Comparison of ENCODE assay signal across 17 mouse cellular contexts in the genomic region with DNA sequence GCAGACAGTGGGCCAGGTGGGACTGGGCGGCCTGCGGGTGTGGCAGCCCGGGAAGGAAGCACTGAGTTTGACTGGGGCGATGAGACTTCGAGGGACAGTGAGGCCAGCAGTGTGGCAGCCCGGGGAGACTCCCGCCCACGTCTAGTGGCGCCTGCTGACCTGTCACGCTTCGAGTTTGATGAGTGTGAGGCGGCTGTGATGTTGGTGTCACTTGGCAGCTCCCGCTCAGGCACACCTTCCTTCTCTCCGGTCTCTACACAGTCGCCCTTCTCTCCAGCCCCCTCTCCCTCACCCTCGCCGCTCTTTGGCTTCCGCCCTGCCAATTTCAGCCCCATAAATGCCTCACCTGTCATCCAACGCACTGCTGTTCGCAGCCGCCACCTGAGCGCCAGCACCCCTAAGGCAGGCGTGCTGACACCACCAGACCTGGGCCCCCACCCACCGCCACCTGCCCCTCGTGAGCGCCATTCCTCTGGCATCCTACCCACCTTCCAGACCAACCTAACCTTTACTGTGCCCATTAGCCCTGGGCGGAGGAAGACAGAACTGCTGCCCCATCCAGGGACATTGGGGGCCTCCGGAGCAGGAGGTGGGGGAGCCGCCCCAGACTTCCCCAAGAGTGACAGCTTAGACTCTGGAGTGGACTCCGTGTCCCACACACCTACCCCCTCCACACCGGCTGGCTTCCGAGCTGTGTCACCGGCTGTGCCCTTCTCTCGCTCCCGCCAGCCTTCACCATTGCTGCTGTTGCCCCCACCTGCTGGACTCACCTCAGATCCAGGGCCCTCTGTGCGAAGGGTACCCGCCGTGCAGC. TPM values are rescaled to one million over a fixed set of nuclear protein-coding genes. Genes with fewer than 3 reads are reported as not detected.
DNase-seq lines count a peak whose midpoint lies in the region; ATAC-seq and TF ChIP-seq lines count a peak whose summit lies in the region.
"Had no signal": no experiment of that assay in that cellular context is flagged by ENCODE, and none has a peak within 500 bp of the region (broad histone marks: within the 10 kb centered on the region; RNA-seq: fewer than 3 reads in every experiment).

No protein-coding gene starts in this region.

- H3K36me3 ChIP-seq in erythroblast, embryonic 14.5 days (ENCODE audit: control insufficient read depth) = peaks cover 77% of the 10 kb centered on the region
- H3K36me3 ChIP-seq in megakaryocyte, embryonic 14.5 days (replicated peaks; ENCODE audit: low read length) = peaks cover 73% of the 10 kb centered on the region
- H3K36me3 ChIP-seq in ES-E14 (ENCODE audit: control insufficient read depth, insufficient read depth, low read length, poor library complexity, severe bottlenecking) = no peaks in the 10 kb centered on the region
- peaks cover 32% of the 10 kb centered on the region for H3K36me3 ChIP-seq in liver, embryonic 12.5 days

- in situ Hi-C loops in ES-E14 (cut with MboI; ENCODE audit: low sequenced_read_pairs in 2 of 2, unreplicated experiment in 2 of 2) = no loop called here

- 87% methylated on average over 38 of the region's 38 CpGs for WGBS in liver, embryonic 12.5 days (ENCODE audit: insufficient replicate concordance)

- H3K9me3 ChIP-seq in erythroblast, embryonic 14.5 days (ENCODE audit: control insufficient read depth, low read length) = no peaks in the 10 kb centered on the region
- H3K9me3 ChIP-seq in megakaryocyte, embryonic 14.5 days = no peaks in the 10 kb centered on the region
- H3K9me3 ChIP-seq in ES-E14 (ENCODE audit: control insufficient read depth, insufficient read depth, low read depth, low read length) = no peaks in the 10 kb centered on the region
- H3K9me3 ChIP-seq in liver, embryonic 12.5 days (replicated peaks) = no peaks in the 10 kb centered on the region
- H3K9me3 ChIP-seq: intestine, embryonic 15.5 days; limb, embryonic 13.5 days had no signal

- no peaks in the 10 kb centered on the region for H3K27me3 ChIP-seq in erythroblast, embryonic 14.5 days (ENCODE audit: control insufficient read depth)
- no peaks in the 10 kb centered on the region for H3K27me3 ChIP-seq in megakaryocyte, embryonic 14.5 days (replicated peaks)
- no peaks in the 10 kb centered on the region for H3K27me3 ChIP-seq in liver, embryonic 12.5 days (replicated peaks)
- H3K27me3 ChIP-seq: intestine, embryonic 15.5 days; limb, embryonic 13.5 days; Patski had no signal

- no peak for DNase-seq in ES-E14 (ENCODE audit: low read depth, low spot score)
- no peak for DNase-seq in left cerebral cortex, postnatal 25 days (ENCODE audit: low spot score in 2 of 2)
- DNase-seq: kidney, postnatal 14 days had no signal

- H3K9ac ChIP-seq in ES-E14 (ENCODE audit: insufficient read depth, low read depth, low read length, poor library complexity, severe bottlenecking) = peak overlapping the region; percentile 34; the same call in 1 of the 2 replicates
- peak overlapping the region; percentile 53 for H3K9ac ChIP-seq in liver, embryonic 12.5 days
- H3K9ac ChIP-seq: intestine, embryonic 15.5 days; limb, embryonic 13.5 days had no signal

- intact Hi-C loops in left cerebral cortex, postnatal 25 days (cut with DNase I) = no loop called here

- peaks cover 93% of the 10 kb centered on the region for H3K4me1 ChIP-seq in erythroblast, embryonic 14.5 days (ENCODE audit: control insufficient read depth)
- H3K4me1 ChIP-seq in megakaryocyte, embryonic 14.5 days = peaks cover 92% of the 10 kb centered on the region
- H3K4me1 ChIP-seq in ES-E14 (ENCODE audit: control insufficient read depth in 2 of 2, insufficient read depth in 2 of 2, low read length in 2 of 2, poor library complexity in 1 of 2) = peaks cover 9 to 58% of the 10 kb centered on the region in 2 experiments; a peak in 3 of 4 replicates
- peaks cover 91% of the 10 kb centered on the region for H3K4me1 ChIP-seq in liver, embryonic 12.5 days

- no peak for ATAC-seq in erythroblast, adult 5-6 weeks (replicated peaks; ENCODE audit: low FRiP score, poor library complexity, severe bottlenecking)
- no peak for ATAC-seq in megakaryocyte, adult 5-6 weeks (ENCODE audit: poor library complexity, severe bottlenecking)
- no peak for ATAC-seq in liver, embryonic 12.5 days
- ATAC-seq: intestine, embryonic 15.5 days; Patski had no signal

- H3K4me3 ChIP-seq in erythroblast, embryonic 14.5 days (replicated peaks) = peak overlapping the region; percentile 54
- peak overlapping the region; percentile 85 for H3K4me3 ChIP-seq in megakaryocyte, embryonic 14.5 days (replicated peaks)
- H3K4me3 ChIP-seq in ES-E14 (ENCODE audit: insufficient read depth in 1 of 2, low read depth in 1 of 2, low read length in 2 of 2, poor library complexity in 1 of 2, severe bottlenecking in 1 of 2) = peak overlapping the region; percentile 39 to 42; a peak in 3 of 4 replicates
- peak overlapping the region; percentile 29; the same call in 1 of the 2 replicates for H3K4me3 ChIP-seq in liver, embryonic 12.5 days
- H3K4me3 ChIP-seq: intestine, embryonic 15.5 days; limb, embryonic 13.5 days had no signal

- peak overlapping the region; percentile 66 for H3K4me2 ChIP-seq in liver, embryonic 12.5 days
- H3K4me2 ChIP-seq: intestine, embryonic 15.5 days; limb, embryonic 13.5 days had no signal

- no peak overlapping the region for H3K27ac ChIP-seq in ES-E14 (ENCODE audit: insufficient read depth, low read depth, low read length, poor library complexity, severe bottlenecking)
- peak overlapping the region; percentile 95 for H3K27ac ChIP-seq in liver, embryonic 12.5 days
- H3K27ac ChIP-seq: intestine, embryonic 15.5 days; limb, embryonic 13.5 days; macrophage had no signal

TF ChIP-seq in ES-E14, 5 proteins besides CTCF, POLR2A, EP300 and RAD21:
- TF ChIP-seq CHD2 (IDR thresholded peaks at IDR 0.05; ENCODE audit: low read depth, low read length) = no peak
- TF ChIP-seq ZNF384 (IDR thresholded peaks at IDR 0.05; ENCODE audit: low read depth, low read length) = no peak
- TF ChIP-seq HCFC1 (IDR thresholded peaks at IDR 0.05; ENCODE audit: borderline replicate concordance, insufficient read depth, low read length) = no peak
TF ChIP-seq in ES-E14: peak in this region for 0.

RNA-seq across cellular contexts. Expression of a gene that starts 5.1 kb away (rescaled TPM):
- 47.3 and 55.9 TPM in 2 replicates for polyA plus RNA-seq in erythroblast, embryonic 14.5 days (2012)
- 60.2 and 77.4 TPM in 2 replicates for total RNA-seq in erythroblast, adult 5-6 weeks (2015; ENCODE audit: low replicate concordance)
- total RNA-seq in erythroblast, adult 5-6 weeks (2017; ENCODE audit: low replicate concordance) = 15.3 and 26.6 TPM in 2 replicates
- polyA plus RNA-seq in megakaryocyte, embryonic 14.5 days (2012; ENCODE audit: insufficient read depth, low replicate concordance) = 290 and 655 TPM in 2 replicates
- total RNA-seq in megakaryocyte, adult 5-6 weeks (2015) = 166 and 174 TPM in 2 replicates
- 55.5 and 84.2 TPM in 2 replicates for total RNA-seq in megakaryocyte, adult 5-6 weeks (2017)
- 68.4 and 72.4 TPM in 2 replicates for total RNA-seq in ES-E14 (2012; rRNA removed)
- polyA plus RNA-seq in liver, embryonic 12.5 days (2016; fragmentation: Nextera tagmentation; extraction: Ambion mirVana) = 17.0 TPM in 2 replicates
- 100 to 1,000 TPM; 211 to 223 TPM for total RNA-seq in left cerebral cortex, postnatal 25 days (2021)

RNA-seq across cellular contexts. Expression of a gene that starts 22.1 kb away (rescaled TPM):
- polyA plus RNA-seq in erythroblast, embryonic 14.5 days (2012) = 3.2 and 3.6 TPM in 2 replicates
- total RNA-seq in erythroblast, adult 5-6 weeks (2015; ENCODE audit: low replicate concordance) = 3.3 and 3.6 TPM in 2 replicates
- 2.4 and 2.6 TPM in 2 replicates for total RNA-seq in erythroblast, adult 5-6 weeks (2017; ENCODE audit: low replicate concordance)
- 44.8 and 66.8 TPM in 2 replicates for polyA plus RNA-seq in megakaryocyte, embryonic 14.5 days (2012; ENCODE audit: insufficient read depth, low replicate concordance)
- 4.9 and 6.5 TPM in 2 replicates for total RNA-seq in megakaryocyte, adult 5-6 weeks (2015)
- total RNA-seq in megakaryocyte, adult 5-6 weeks (2017) = 2.6 and 5.3 TPM in 2 replicates
- total RNA-seq in ES-E14 (2012; rRNA removed) = 82.2 and 87.1 TPM in 2 replicates
- 6.5 and 7.5 TPM in 2 replicates for polyA plus RNA-seq in liver, embryonic 12.5 days (2016; fragmentation: Nextera tagmentation; extraction: Ambion mirVana)
- total RNA-seq in left cerebral cortex, postnatal 25 days (2021) = 10 to 100 TPM; 65.1 to 75.6 TPM

RNA-seq across cellular contexts. Expression of a gene that starts 25.1 kb away (rescaled TPM):
- polyA plus RNA-seq in erythroblast, embryonic 14.5 days (2012) = 1.2 TPM in 2 replicates
- 1.9 and 2.9 TPM in 2 replicates for total RNA-seq in erythroblast, adult 5-6 weeks (2015; ENCODE audit: low replicate concordance)
- 0.98 TPM in 1 of 2 replicates, not detected in the other for total RNA-seq in erythroblast, adult 5-6 weeks (2017; ENCODE audit: low replicate concordance)
- 19.1 TPM in 1 of 2 replicates, not detected in the other for polyA plus RNA-seq in megakaryocyte, embryonic 14.5 days (2012; ENCODE audit: insufficient read depth, low replicate concordance)
- 7.7 and 15.9 TPM in 2 replicates for total RNA-seq in megakaryocyte, adult 5-6 weeks (2015)
- 7.7 and 14.6 TPM in 2 replicates for total RNA-seq in megakaryocyte, adult 5-6 weeks (2017)
- total RNA-seq in ES-E14 (2012; rRNA removed) = 76.5 and 83.2 TPM in 2 replicates
- polyA plus RNA-seq in liver, embryonic 12.5 days (2016; fragmentation: Nextera tagmentation; extraction: Ambion mirVana) = 44.1 and 51.0 TPM in 2 replicates
- total RNA-seq in left cerebral cortex, postnatal 25 days (2021) = 10 to 100 TPM; 26.7 to 28.0 TPM

RNA-seq across cellular contexts. Expression of a gene that starts 28.6 kb away (rescaled TPM):
- not detected in 2 replicates for polyA plus RNA-seq in erythroblast, embryonic 14.5 days (2012)
- not detected in 2 replicates for total RNA-seq in erythroblast, adult 5-6 weeks (2015; ENCODE audit: low replicate concordance)
- total RNA-seq in erythroblast, adult 5-6 weeks (2017; ENCODE audit: low replicate concordance) = not detected in 2 replicates
- 0.17 TPM in 1 of 2 replicates, not detected in the other for polyA plus RNA-seq in megakaryocyte, embryonic 14.5 days (2012; ENCODE audit: insufficient read depth, low replicate concordance)
- total RNA-seq in megakaryocyte, adult 5-6 weeks (2015) = not detected in 2 replicates
- total RNA-seq in megakaryocyte, adult 5-6 weeks (2017) = not detected in 2 replicates
- 4.3 and 5.7 TPM in 2 replicates for total RNA-seq in ES-E14 (2012; rRNA removed)
- polyA plus RNA-seq in liver, embryonic 12.5 days (2016; fragmentation: Nextera tagmentation; extraction: Ambion mirVana) = 0.10 and 0.14 TPM in 2 replicates
- total RNA-seq in left cerebral cortex, postnatal 25 days (2021) = not detected
- total RNA-seq: common myeloid progenitor, adult 5-6 weeks; layer of hippocampus, postnatal 14 days had no signal
- polyA plus RNA-seq: heart, postnatal 0 days; macrophage; small intestine, adult 2 months had no signal

RNA-seq across cellular contexts. Expression of a gene that starts 33.3 kb away (rescaled TPM):
- not detected in 2 replicates for polyA plus RNA-seq in erythroblast, embryonic 14.5 days (2012)
- total RNA-seq in erythroblast, adult 5-6 weeks (2015; ENCODE audit: low replicate concordance) = not detected in 2 replicates
- not detected in 2 replicates for total RNA-seq in erythroblast, adult 5-6 weeks (2017; ENCODE audit: low replicate concordance)
- 0.16 TPM in 1 of 2 replicates, not detected in the other for polyA plus RNA-seq in megakaryocyte, embryonic 14.5 days (2012; ENCODE audit: insufficient read depth, low replicate concordance)
- not detected in 2 replicates for total RNA-seq in megakaryocyte, adult 5-6 weeks (2015)
- not detected in 2 replicates for total RNA-seq in megakaryocyte, adult 5-6 weeks (2017)
- total RNA-seq in ES-E14 (2012; rRNA removed) = 1.2 and 1.7 TPM in 2 replicates
- 0.14 TPM in 2 replicates for polyA plus RNA-seq in liver, embryonic 12.5 days (2016; fragmentation: Nextera tagmentation; extraction: Ambion mirVana)
- total RNA-seq in left cerebral cortex, postnatal 25 days (2021) = 10 to 100 TPM; 47.8 to 55.1 TPM
- total RNA-seq: common myeloid progenitor, adult 5-6 weeks had no signal
- polyA plus RNA-seq: gonadal fat pad, adult 2 months; heart, postnatal 0 days; macrophage had no signal

Comparison
In these comparisons a context has a peak if more than half of its experiments do, and no peak if none do; other contexts are left out.
1. H3K4me3 ChIP-seq: peak in every context shown above with its lines; median percentile 85 in megakaryocyte, embryonic 14.5 days; 54 in erythroblast, embryonic 14.5 days; 40 in ES-E14; 29 in liver, embryonic 12.5 days.
2. RNA of a gene that starts 22.1 kb away (total RNA-seq): 82.2 to 87.1 TPM in ES-E14 and 65.1 to 75.6 TPM in left cerebral cortex, postnatal 25 days; 2.6 to 6.5 TPM in megakaryocyte, adult 5-6 weeks and 2.4 to 3.6 TPM in erythroblast, adult 5-6 weeks; every median in the first group is over 4 times any median in the second.